Mouse (Mus musculus) G1E (cell line): ENCODE results near the gene Gfy. TPM values are rescaled to one million over a fixed set of nuclear protein-coding genes. Genes with fewer than 3 reads are reported as not detected.

Source experiments
- ATAC-seq: 2 replicates; pipeline ENCODE4 v1.8.0; 2016; ENCODE audit warnings: mild to moderate bottlenecking; ENCODE audit not compliant: insufficient number of reproducible peaks, poor library complexity, low FRiP score, severe bottlenecking; ENCODE audit errors: extremely low read depth
- DNase-seq: peaks from one replicate; pipeline ENCODE4 v3.0.0; 2012; ENCODE audit warnings: low spot score
- H3K27me3 ChIP-seq: 2 replicates; pipeline ENCODE4 v1.6.1; 2012; ENCODE audit warnings: mild to moderate bottlenecking, low read length, inconsistent platforms; ENCODE audit not compliant: insufficient read depth
- H3K36me3 ChIP-seq: replicated peaks from 2 replicates; pipeline ENCODE3; 2012; ENCODE audit warnings: mild to moderate bottlenecking, inconsistent platforms
- H3K4me1 ChIP-seq: 2 replicates; pipeline ENCODE4 v1.6.1; 2012; ENCODE audit warnings: low read depth, low read length, inconsistent platforms, mixed read lengths; ENCODE audit not compliant: insufficient read depth
- H3K4me3 ChIP-seq: 2 replicates; pipeline ENCODE4 v1.5.1; 2012; ENCODE audit warnings: low read depth, mild to moderate bottlenecking, inconsistent platforms, low read length, moderate library complexity, mixed read lengths
- H3K9me3 ChIP-seq: replicated peaks from 2 replicates; pipeline ENCODE4 v1.6.1; 2012; ENCODE audit warnings: inconsistent platforms
- CTCF ChIP-seq: IDR thresholded peaks from 2 replicates; pipeline ENCODE4 v1.5.1; 2012; ENCODE audit warnings: low read depth, low read length, inconsistent platforms, mixed read lengths
- GATA1 ChIP-seq: IDR thresholded peaks from 2 replicates; pipeline ENCODE4 v1.6.1; 2012; ENCODE audit warnings: borderline replicate concordance, low read length, inconsistent platforms, mixed read lengths
- GATA2 ChIP-seq: IDR thresholded peaks from 2 replicates; pipeline ENCODE4 v1.6.1; 2012; ENCODE audit warnings: low read depth, low read length, inconsistent platforms, borderline replicate concordance
- POLR2AphosphoS5 ChIP-seq: IDR thresholded peaks from 2 replicates; pipeline ENCODE4 v1.6.1; 2012; ENCODE audit warnings: low read depth, low read length, inconsistent platforms; ENCODE audit not compliant: insufficient replicate concordance
- TAL1 ChIP-seq: conservative IDR thresholded peaks from 2 replicates; pipeline ENCODE4 v1.6.1; 2012; ENCODE audit warnings: low read depth, low read length, inconsistent platforms, mixed read lengths
- polyA plus RNA-seq: library from polyadenylated mRNA; stranded (reverse); fragments of >175 nt; gene quantifications from 2 replicates; pipeline ENCODE4 v1.2.3, GENCODE M21; 2012
- total RNA-seq, 2 experiments: library from RNA; stranded (forward) in 1 of 2; stranded (reverse) in 1 of 2; fragments of 200-1000 nt in 1 of 2; fragments of >200 nt in 1 of 2; fragmentation: Nextera tagmentation in 1 of 2; gene quantifications; 2 replicates each; pipeline ENCODE4 v1.2.3; 2014 to 2017

The Gfy gene
- total and polyA plus RNA-seq, 3 experiments: 0.05 TPM; not detected in 2

DNA sequence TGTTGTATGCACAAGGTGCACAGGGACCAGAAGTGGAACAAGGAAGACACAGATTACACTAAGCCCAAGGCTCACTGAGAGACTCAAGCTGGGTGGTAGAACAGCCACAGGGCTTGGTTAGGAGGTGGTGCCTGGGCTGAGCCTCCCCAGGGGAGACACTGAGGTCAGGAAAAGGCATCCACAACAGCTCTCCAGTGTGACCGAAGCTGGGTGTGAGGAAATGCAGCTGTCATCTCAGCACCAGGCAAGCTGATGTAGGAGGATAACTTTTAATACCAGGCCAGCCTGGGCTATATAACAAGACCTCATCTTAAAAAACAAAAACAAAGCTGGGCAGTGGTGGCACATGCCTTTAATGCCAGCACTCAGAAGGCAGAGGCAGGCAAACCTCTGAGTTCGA is 11.8 kb upstream of the Gfy start:
- Histone ChIP-seq H3K4me1 (no peaks in the 10 kb centered on the region), H3K36me3 (no peaks in the 10 kb centered on the region), H3K4me3 (no peak overlapping the region), H3K9me3 (no peaks in the 10 kb centered on the region), H3K27me3 (peaks cover 85% of the 10 kb centered on the region)
- DNase-seq (no peak), ATAC-seq (no peak)
- TF ChIP-seq GATA1: no peak
- no peak for TF ChIP-seq GATA2
- no peak for TF ChIP-seq TAL1
- TF ChIP-seq CTCF: no peak
- TF ChIP-seq POLR2AphosphoS5: no peak

- TF ChIP-seq GATA1: no peak
- TF ChIP-seq TAL1: no peak
- no peak for TF ChIP-seq CTCF
- TF ChIP-seq POLR2AphosphoS5: no peak
- TF ChIP-seq GATA2: no peak
- H3K9me3 ChIP-seq: no peaks in the 10 kb centered on the region
- H3K36me3 ChIP-seq: no peaks in the 10 kb centered on the region
- no peak for ATAC-seq
- H3K4me1 ChIP-seq: no peaks in the 10 kb centered on the region; the same call in 1 of the 2 replicates
- H3K27me3 ChIP-seq: peaks cover 85% of the 10 kb centered on the region
- DNase-seq: no peak
- no peak overlapping the region for H3K4me3 ChIP-seq
Measured at GRCm38 (mm10) chr7:45190186-45190585, 10.8 kb upstream of the Gfy start.

DNA sequence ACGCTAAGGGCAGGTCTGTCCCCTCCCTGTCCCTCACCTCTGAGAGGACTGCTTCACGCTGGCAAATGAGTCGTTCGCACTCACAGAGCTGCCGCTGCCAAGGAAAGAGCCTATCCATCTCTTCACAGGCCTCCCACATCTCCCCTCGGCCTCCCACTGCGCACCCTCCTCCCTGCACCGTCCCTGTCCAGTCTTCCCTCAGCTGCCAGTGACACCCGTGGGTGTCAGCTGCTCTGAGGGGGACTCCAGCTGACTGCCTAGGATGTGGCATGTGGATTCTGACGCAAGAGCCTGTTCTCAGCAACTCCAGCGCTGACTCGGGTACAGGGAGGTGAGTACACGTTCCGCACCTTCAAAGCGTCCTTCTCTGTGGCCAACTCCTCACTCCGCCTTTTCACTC is 10.2 kb upstream of the Gfy start:
- H3K4me1 ChIP-seq: no peaks in the 10 kb centered on the region; the same call in 1 of the 2 replicates
- H3K27me3 ChIP-seq: peaks cover 88% of the 10 kb centered on the region
- no peaks in the 10 kb centered on the region for H3K36me3 ChIP-seq
- no peak for TF ChIP-seq TAL1
- ATAC-seq: no peak
- no peaks in the 10 kb centered on the region for H3K9me3 ChIP-seq
- no peak overlapping the region for H3K4me3 ChIP-seq
- no peak for DNase-seq

GRCm38 (mm10) chr7:45185921-45186320 is 6.6 kb upstream of the Gfy start:
- no peak for TF ChIP-seq POLR2AphosphoS5
- no peak for TF ChIP-seq GATA2
- no peak for TF ChIP-seq CTCF
- TF ChIP-seq TAL1: no peak
- TF ChIP-seq GATA1: no peak
- H3K4me3 ChIP-seq: no peak overlapping the region
- H3K27me3 ChIP-seq: peaks cover 88% of the 10 kb centered on the region
- H3K4me1 ChIP-seq: peaks cover 20% of the 10 kb centered on the region
- H3K36me3 ChIP-seq: no peaks in the 10 kb centered on the region
- no peak for DNase-seq
- H3K9me3 ChIP-seq: no peaks in the 10 kb centered on the region
- ATAC-seq: no peak

- no peak for DNase-seq
- no peak for ATAC-seq
- Histone ChIP-seq H3K4me3 (no peak overlapping the region), H3K36me3 (no peaks in the 10 kb centered on the region), H3K9me3 (no peaks in the 10 kb centered on the region), H3K27me3 (peaks cover 89% of the 10 kb centered on the region), H3K4me1 (peaks cover 21% of the 10 kb centered on the region)
- no peak for TF ChIP-seq TAL1
Measured at GRCm38 (mm10) chr7:45183672-45184071, 4.3 kb upstream of the Gfy start.

DNA sequence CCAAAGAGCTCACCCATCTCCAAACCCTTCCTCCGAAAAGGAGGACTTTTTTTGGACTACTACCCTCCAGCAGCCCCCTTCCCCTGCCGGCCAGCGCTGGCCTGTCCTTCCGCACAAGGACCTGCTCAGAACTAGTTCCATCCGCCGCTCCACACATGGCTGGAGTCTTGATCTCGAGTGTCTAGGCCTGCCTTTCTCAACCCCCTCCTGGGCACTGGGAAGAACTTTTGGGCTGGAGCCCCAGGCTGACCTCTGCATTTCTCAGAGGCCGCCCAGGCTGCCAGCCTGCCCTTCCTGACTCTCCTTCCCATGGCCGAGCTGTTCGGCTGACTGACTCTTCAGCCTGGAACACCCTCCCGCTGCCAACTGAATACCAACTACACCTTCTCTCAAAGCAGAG is 3.2 kb upstream of the Gfy start:
- ATAC-seq: no peak

GRCm38 (mm10) chr7:45182199-45182601 is 2.8 kb upstream of the Gfy start:
- Histone ChIP-seq H3K27me3 (peaks cover 91% of the 10 kb centered on the region), H3K4me3 (peak overlapping the region; percentile 69), H3K9me3 (no peaks in the 10 kb centered on the region), H3K36me3 (no peaks in the 10 kb centered on the region), H3K4me1 (peaks cover 24% of the 10 kb centered on the region)
- ATAC-seq: peak; percentile 99
- TF ChIP-seq GATA1 (no peak), POLR2AphosphoS5 (no peak), GATA2 (no peak), CTCF (no peak), TAL1 (no peak)
- DNase-seq: peak; percentile 99

More for the DNA sequence above, 3.2 kb upstream of the Gfy start:
- Histone ChIP-seq H3K36me3 (no peaks in the 10 kb centered on the region), H3K4me1 (peaks cover 24% of the 10 kb centered on the region), H3K9me3 (no peaks in the 10 kb centered on the region), H3K27me3 (peaks cover 90% of the 10 kb centered on the region), H3K4me3 (peak overlapping the region; percentile 69; the same call in 1 of the 2 replicates)
- no peak for DNase-seq
- TF ChIP-seq TAL1: no peak
- TF ChIP-seq GATA1: no peak
- no peak for TF ChIP-seq POLR2AphosphoS5
